Mouse (Mus musculus): ENCODE data around the gene Fam102a.

Fam102a gene

GRCm38 (mm10) chr2:32514335-32514734 is 20.8 kb upstream of the Fam102a start:
- no peak for DNase-seq (ENCODE audit: low read depth, low spot score)

GRCm38 (mm10) chr2:32517233-32517867 is 17.8 kb upstream of the Fam102a start:
- DNase-seq (ENCODE audit: low read depth, low spot score), result no peak

GRCm38 (mm10) chr2:32520034-32520990 is 14.8 kb upstream of the Fam102a start:
- DNase-seq (ENCODE audit: low read depth, low spot score), result no peak

- DNase-seq (ENCODE audit: low read depth, low spot score), result no peak
Observed at GRCm38 (mm10) chr2:32524536-32525031, 10.5 kb upstream of the Fam102a start.

- no peak for DNase-seq (ENCODE audit: low read depth, low spot score)
Observed at GRCm38 (mm10) chr2:32525816-32526215, 9.3 kb upstream of the Fam102a start.

GRCm38 (mm10) chr2:32527468-32527966 is 7.6 kb upstream of the Fam102a start:
- no peak for DNase-seq (ENCODE audit: low read depth, low spot score)

- DNase-seq (ENCODE audit: low read depth, low spot score), result no peak
Observed at GRCm38 (mm10) chr2:32528326-32528725, 6.8 kb upstream of the Fam102a start.

GRCm38 (mm10) chr2:32530479-32530878 is 4.7 kb upstream of the Fam102a start:
- DNase-seq (ENCODE audit: low read depth, low spot score), result no peak

- DNase-seq (ENCODE audit: low read depth, low spot score), result no peak
Observed at GRCm38 (mm10) chr2:32533163-32533562, 2.0 kb upstream of the Fam102a start.

GRCm38 (mm10) chr2:32534061-32534732 is 935 bp upstream of the Fam102a start:
- no peak for DNase-seq (ENCODE audit: low read depth, low spot score)

- DNase-seq (ENCODE audit: low read depth, low spot score), result no peak
Observed at GRCm38 (mm10) chr2:32535501-32535991, 414 bp downstream of the Fam102a start.

- DNase-seq (ENCODE audit: low read depth, low spot score), result peak; percentile 13
Observed at GRCm38 (mm10) chr2:32536086-32536633, 1.0 kb downstream of the Fam102a start.

- DNase-seq (ENCODE audit: low read depth, low spot score), result peak; percentile 11
Observed at GRCm38 (mm10) chr2:32536634-32537359, 1.7 kb downstream of the Fam102a start.

GRCm38 (mm10) chr2:32537360-32537905 is 2.3 kb downstream of the Fam102a start:
- DNase-seq (ENCODE audit: low read depth, low spot score), result peak; percentile 14

GRCm38 (mm10) chr2:32537941-32538340 is 2.8 kb downstream of the Fam102a start:
- no peak for DNase-seq (ENCODE audit: low read depth, low spot score)

- DNase-seq (ENCODE audit: low read depth, low spot score), result peak; percentile 19
Observed at GRCm38 (mm10) chr2:32538461-32538860, 3.3 kb downstream of the Fam102a start.

GRCm38 (mm10) chr2:32539452-32539981 is 4.4 kb downstream of the Fam102a start:
- no peak for DNase-seq (ENCODE audit: low read depth, low spot score)

GRCm38 (mm10) chr2:32541333-32541908 is 6.3 kb downstream of the Fam102a start:
- no peak for DNase-seq (ENCODE audit: low read depth, low spot score)

GRCm38 (mm10) chr2:32541986-32542573 is 6.9 kb downstream of the Fam102a start:
- no peak for DNase-seq (ENCODE audit: low read depth, low spot score)
